Mouse (Mus musculus): Measurements from ENCODE around the gene Slc9a3r1.
A peak's percentile ranks its signal among the peaks of the same experiment; 100 is the strongest.

Slc9a3r1 gene

DNA sequence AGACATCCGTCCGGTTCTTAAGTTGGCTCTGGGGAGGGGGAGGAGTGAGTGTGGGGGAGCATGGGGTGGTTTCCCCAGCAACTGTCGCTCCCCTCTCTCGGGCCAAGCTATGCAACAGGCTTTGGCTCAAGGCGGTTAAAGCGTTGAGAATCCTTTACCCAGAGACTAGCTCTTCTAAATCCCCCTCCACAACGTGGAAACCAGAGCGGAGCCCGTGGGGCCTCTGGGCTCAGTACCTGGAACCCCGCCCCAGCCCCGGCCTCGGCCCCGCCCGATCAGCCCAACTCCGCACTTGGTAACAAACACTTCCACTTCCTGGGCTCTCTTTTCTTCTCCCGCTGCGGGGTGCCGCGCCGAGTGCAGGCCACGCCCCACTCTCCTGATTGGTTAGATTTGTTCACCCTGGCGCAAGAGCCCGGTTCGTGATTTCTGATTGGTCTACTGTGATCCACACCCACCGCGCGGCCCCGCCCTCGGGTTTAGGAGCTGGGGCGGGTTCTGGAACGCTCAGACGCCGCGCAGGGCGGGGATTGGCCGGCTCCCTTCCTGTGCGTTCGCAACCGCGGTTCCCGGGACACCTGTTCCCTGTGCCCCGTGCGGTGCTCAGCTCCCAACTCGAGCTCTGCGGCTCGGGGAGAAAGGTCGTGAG is at the start of gene Slc9a3r1:
TSS of gene Slc9a3r1 (plus strand) at position 510 of the 649 bp plus-strand sequence.
- DNase-seq (ENCODE audit: low spot score in 2 of 2): peak; percentile 99

GRCm38 (mm10) chr11:115119409-115119808 is 43.7 kb upstream of the Slc9a3r1 start:
- peak in 1 of 2 experiments; percentile 5 for DNase-seq (ENCODE audit: low spot score in 2 of 2)

DNA sequence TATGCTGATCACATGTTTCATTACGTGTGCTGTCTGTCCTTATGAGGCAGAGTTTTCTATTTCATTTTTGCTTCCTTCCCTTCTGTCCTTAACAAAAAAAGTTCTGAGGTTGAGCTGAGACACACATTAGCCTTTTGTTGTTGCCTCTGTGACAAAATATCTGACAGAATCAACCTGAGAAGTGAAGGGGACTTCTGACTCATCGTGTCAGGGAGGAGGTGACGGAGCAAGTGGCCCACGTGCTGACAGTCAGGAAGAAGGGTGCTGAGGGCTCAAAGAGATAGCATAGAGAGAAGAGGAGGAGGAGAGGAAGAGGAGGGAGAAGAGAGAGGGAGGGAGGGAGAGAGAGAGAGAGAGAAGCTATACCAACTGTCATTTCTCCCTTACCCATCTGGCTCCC is 34.7 kb upstream of the Slc9a3r1 start:
- DNase-seq (ENCODE audit: low spot score in 2 of 2): no peak

GRCm38 (mm10) chr11:115129508-115130126 is 33.5 kb upstream of the Slc9a3r1 start:
- DNase-seq (ENCODE audit: low spot score in 2 of 2): no peak

DNA sequence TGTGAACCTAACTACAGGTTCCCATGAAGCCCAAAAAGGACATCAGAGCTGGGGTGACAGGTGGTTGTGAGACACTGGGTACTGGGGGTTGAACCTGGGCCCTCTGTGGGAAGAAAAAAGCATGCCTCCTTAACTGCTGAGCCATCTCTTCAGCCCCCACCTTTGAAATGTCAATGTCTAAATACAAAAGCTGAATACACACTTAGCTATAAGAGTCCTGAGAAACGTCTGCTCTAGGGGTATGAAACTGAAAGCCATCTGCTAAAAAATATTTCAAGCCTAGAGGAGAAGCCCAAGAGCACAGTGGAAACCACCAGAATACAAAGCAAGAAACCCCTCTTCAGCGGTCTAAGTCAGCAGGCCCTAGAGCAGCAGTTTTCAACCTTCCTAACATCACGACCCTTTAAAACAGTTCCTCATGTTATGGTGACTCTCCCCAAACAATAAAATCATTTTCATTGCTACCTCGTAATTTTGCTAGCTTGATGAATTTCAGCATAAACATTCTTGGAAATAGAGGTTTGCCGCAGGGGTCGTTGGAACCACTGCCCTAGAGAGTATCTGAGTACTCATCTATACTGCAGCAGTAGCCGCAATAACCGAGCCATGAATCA is 31.3 kb upstream of the Slc9a3r1 start:
- no peak for DNase-seq (ENCODE audit: low spot score in 2 of 2)

DNA sequence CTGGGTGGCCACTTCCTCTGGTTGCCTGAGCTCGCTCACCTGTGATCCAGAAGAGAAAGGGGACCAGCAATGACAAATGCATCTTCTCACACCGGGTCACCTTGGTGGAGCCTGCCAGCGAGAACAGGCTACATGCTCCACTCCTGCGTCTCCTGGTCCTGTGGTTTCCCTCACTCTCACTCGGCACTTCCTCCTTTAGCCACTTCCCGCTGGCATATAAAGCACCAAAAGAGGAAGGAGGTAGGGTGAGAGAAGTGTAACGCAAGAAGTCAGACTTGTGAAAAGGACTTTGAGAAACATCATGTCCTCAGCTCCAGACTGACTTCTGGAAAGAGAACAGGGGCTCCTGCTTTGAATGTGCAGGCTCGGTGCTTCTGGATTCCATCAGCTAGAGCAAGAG is 29.3 kb upstream of the Slc9a3r1 start, which contains the start of gene Cd300lf:
TSS of gene Cd300lf (minus strand) at position 193 of the 400 bp plus-strand sequence.
- peak in 1 of 2 experiments; percentile 46 for DNase-seq (ENCODE audit: low spot score in 2 of 2)

DNA sequence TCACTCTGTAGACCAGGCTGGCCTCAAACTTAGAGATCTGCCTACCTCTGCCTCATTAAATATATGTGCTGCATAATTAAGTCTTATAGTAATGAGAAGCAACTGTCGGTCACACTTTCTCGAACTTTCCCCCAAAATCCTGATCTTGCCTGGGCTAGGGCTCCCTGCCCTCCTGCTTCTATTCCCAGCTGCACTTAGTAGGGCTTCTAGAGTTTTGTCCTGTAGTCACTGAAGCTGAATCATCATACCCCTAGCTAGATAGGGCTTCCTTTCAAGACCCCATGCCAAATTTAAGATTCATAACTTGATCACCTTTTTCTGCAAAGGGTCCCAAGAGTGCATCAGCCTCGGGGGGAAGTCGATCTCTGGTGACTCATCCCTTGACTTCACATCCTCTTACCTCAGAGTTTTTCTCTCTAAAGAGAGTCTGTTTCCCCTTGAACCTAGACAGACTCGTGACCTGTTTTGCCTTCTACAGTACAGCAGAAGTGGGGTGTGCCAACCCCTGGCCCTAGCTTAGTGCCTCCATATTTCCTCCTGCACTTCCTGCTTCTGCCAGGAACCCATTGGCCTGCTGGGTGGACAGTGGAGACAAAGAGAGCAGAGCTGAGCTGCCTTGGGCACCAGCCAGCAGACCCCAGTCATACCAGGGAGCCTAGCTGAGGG is 24.4 kb upstream of the Slc9a3r1 start:
- DNase-seq (ENCODE audit: low spot score in 2 of 2): no peak

DNA sequence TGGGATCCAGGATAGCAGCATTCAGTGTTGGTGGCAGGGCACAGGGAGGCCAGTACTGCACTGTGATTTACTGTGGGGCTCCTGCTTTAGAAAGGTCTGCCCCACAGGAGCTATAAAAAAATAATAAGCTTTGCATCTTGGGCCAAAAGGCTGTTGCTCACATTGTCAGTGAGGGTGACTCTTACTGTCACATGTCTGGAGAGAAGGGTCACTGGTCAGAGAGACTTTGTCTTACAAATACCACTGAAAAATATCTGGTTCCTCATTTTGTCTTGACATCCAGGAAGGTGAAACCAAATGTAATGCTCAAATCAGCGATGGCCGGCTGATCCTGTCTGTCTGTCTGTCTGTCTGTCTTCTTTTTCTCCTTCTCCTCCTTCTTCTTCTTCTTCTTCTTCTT is 21.2 kb upstream of the Slc9a3r1 start:
- DNase-seq (ENCODE audit: low spot score in 2 of 2): no peak

DNA sequence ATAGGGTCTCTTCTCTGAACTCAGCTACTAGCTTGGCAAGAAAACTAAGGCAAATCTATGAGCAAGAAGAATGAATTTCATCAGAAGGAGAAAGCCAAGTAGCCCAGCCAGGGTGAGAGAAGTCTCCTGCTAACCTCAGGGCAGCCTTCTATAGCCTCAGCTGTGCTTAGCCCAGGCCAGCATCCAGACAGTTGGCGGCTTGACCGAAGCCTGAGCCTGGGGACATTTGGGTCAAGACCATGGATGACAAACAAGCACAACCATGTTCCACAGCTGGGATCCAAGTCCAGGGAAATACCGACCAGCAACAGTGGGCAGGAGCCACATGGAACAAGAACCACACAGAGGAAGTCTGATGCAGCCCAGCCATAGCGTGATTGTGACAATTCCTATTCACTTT is 15.3 kb upstream of the Slc9a3r1 start:
- DNase-seq (ENCODE audit: low spot score in 2 of 2): no peak

GRCm38 (mm10) chr11:115150741-115151254 is 12.3 kb upstream of the Slc9a3r1 start:
- no peak for DNase-seq (ENCODE audit: low spot score in 2 of 2)

DNA sequence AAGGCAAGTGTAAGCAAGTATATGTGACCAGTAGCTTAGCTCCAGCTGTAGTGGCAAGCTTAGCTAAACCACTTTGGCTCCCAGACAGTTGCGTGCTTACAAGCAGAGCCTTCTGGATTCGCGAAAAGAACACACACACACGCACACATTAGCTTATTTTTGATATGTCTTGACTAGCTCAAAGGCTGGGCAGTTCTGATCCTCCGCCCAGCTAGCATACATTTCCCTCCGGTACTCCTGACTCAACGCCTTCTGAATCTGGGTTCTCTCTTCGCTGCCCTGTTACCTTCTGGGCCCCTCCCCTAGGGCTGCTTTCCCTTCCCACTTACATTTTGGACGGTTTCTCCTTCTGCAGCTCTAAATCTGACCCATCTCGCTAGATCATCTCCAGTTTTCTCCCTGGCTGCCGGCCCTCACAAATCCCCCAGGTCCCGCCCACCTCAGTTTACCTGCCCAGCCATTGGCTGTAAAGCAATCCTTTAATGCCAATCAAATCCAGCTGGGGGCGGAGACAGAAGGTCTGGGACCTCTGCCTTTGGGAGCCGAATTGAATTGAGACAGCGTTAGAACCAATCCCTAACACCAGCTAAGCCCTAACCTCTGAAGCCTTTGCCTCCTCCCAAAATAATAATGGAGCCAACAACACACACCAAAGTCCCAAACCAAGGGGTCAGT is 11.2 kb upstream of the Slc9a3r1 start:
- no peak for DNase-seq (ENCODE audit: low spot score in 2 of 2)

- DNase-seq (ENCODE audit: low spot score in 2 of 2): no peak
Observed at GRCm38 (mm10) chr11:115153088-115153487, 10.1 kb upstream of the Slc9a3r1 start.

GRCm38 (mm10) chr11:115153699-115154292 is 9.3 kb upstream of the Slc9a3r1 start:
- DNase-seq (ENCODE audit: low spot score in 2 of 2): peak; percentile 56 to 67

DNA sequence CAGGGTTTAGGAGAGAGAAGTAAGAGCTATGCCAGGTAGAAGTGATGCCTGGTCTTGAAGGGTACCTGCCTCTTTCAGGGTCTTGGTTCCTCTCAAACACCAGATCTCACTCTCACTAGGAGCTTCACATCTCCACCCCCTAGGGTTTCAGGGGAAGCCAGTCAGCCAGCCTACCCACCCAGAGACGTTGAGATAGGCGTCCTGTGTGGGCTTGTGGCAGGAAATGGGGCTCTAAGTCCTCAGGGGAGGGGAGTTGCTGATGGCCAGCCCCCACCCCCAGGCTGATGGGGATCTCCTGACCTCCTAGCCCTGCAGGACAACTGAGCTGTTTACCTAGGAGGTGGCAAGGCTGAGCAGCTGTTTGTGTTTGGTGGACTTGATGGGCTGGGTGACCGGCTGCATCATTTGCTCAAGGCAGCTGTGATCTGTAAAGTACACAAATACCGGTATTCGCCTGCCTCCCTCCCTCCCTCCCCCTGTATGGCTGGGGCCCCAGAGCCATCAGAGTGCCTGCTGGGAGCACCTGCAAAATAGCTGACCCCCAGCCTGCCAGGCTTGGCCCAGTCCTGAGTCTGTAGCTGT is 8.0 kb upstream of the Slc9a3r1 start:
- DNase-seq (ENCODE audit: low spot score in 2 of 2): no peak

- DNase-seq (ENCODE audit: low spot score in 2 of 2): no peak
Observed at GRCm38 (mm10) chr11:115157933-115158719, 5.0 kb upstream of the Slc9a3r1 start.

- DNase-seq (ENCODE audit: low spot score in 2 of 2): peak; percentile 57 to 71
Observed at GRCm38 (mm10) chr11:115160016-115160797, 2.9 kb upstream of the Slc9a3r1 start.

DNA sequence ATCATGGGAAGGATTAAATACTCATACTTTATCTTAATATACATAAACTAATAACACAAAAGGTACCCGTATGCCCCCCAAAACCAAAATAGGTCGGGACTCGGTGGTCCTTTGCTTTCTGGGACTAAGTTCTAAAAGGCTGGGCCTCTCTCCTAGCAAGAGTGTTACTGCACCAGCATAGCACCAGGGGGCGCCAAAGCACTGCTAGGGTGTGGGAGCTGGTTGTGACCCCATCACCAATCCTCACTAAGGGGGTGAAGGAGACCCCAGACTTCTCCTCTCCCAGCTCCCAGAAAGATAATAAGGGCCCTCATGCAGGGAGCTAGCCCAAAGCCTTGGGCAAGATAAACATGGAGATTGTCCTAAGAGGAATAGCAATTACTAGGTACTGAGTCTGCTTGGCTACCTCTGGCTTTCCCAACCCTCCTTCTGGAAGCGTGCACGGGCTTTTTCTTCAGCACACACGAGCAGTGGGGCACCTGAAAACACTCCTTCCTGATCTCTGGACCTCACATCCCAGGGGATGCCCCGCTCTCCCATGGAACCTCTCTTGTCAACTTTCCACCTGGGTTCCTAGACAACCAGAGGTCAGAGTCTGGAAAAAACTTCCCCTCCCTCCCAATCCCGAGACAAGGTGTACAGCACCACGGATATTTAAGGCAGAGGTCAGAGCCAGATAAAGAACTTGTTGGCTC is 2.1 kb upstream of the Slc9a3r1 start:
- DNase-seq (ENCODE audit: low spot score in 2 of 2): peak in 1 of 2 experiments; percentile 65

DNA sequence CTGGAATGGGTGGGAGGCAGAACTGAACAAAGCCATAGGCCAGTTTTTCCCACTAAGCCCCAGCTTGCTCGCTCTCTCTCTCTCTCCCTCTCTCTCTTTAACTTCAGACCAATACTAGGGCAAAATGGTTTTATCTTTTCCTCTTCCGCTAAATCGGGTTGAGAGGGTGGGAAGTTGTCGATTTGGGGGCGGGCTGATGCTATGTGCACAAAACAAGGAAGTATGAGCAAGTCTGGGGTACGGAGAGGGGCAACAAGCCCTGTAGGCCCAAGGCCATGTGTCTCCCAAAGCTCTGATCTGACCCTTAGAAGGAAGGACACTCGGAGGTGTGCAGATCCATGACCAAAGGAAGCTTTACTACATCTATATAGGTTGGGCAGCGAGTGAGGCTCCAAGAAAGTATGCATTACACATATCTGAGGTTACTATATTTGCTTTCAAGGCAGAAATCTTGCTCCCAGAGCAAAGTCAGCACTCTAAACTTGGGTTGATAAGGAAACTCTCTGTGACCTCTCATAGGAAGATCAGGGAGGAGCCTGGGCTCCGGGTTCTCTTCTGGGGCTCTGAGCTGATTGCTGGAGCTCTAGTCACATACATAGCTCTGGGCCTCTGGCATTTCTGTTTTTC is 1.4 kb upstream of the Slc9a3r1 start:
- DNase-seq (ENCODE audit: low spot score in 2 of 2): no peak

All from heart, adult 9 months (tissue).